Mouse (Mus musculus) neutrophil, adult 5-6 weeks (primary cell): ENCODE results near the gene Senp1. TPM values are rescaled to one million over a fixed set of nuclear protein-coding genes. Genes with fewer than 3 reads are reported as not detected.
A peak's percentile ranks its signal among the peaks of the same experiment; 100 is the strongest.

ENCODE experiments used
- ATAC-seq: fragments of 151-379, 151-347 bp; 2 replicates; pipeline ENCODE4 v1.8.0; 2017; ENCODE audit warnings: mild to moderate bottlenecking, moderate TSS enrichment; ENCODE audit not compliant: insufficient number of reproducible peaks, poor library complexity, low FRiP score, severe bottlenecking; ENCODE audit errors: extremely low read depth
- total RNA-seq: library from RNA; stranded (forward); fragments of 200-1000 nt; gene quantifications from 2 replicates; pipeline ENCODE4 v1.2.3, GENCODE M21; 2017

Gene Senp1
- 57.2 and 67.4 TPM in 2 replicates for total RNA-seq

DNA sequence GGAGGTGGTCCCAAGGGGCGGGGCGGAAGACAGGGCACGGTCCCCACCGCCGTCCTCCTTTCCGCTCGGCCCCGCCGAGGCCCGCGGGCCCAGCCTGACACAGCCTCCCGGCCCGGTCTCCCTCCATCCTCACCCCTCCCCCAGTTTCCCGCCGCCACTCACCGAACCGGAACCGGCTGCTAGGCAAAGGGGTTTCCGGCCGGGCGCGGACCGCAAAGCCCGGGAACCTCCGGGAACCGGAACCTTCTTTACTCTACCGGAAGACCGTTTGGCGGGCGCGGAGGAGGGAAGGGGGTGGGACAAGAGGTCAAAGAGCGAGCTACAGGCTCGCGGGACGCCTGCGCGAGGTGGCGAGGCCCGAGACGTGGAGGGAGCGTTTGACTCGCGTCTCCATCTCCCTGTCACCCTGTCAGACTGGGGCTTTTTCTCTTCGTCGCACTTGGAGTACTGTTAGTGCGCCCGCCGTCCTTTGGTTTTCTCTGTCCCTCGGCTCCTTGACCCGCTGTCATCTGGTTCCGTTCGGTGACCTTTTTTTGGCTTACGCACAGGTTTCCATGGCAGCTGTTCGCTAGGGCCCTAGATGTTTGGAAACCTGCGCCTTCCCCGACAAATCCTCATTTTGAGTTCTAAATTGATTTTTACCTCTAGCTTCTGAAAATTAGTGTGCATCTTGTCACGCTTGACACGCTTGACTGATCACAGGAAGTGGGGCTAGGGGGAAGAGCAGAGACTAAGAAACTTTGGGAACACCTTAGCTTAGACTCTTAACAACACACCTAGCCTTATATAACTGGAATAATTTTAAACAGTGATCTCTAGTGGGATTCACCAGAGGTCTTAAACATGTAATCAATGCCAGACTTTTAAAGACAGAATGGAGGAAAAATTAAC, at the start of gene Senp1:
Gene Senp1 (minus strand): TSS at position 624 of the 891 bp plus-strand sequence.
- ATAC-seq, result peak; percentile 68

GRCm38 (mm10) chr15:98142515-98142914, 49.0 kb upstream of the Senp1 start:
- ATAC-seq, result no peak

DNA sequence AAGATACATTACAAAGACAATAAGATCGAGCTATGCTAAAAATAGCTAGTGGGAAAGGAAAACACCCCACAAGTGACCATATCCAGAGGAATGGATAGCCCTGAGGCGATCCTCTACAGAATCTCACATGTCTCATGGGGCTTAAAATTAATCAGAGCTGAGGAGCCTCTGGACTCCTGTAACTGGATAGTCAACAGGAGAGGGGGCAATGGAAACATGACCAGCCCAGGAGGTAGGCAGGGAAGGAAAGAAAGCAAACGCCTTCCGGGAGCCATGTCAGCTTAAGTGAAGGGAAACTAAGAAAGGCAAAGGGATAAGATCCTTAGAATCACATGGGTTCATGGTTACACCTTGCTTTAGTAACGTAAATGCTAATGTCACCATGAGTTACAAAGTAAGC, 47.3 kb upstream of the Senp1 start:
- no peak for ATAC-seq

- no peak for ATAC-seq
These were observed 46.2 kb upstream of the Senp1 start for GRCm38 (mm10) chr15:98139763-98140162.

- no peak for ATAC-seq
These were observed 43.3 kb upstream of the Senp1 start for GRCm38 (mm10) chr15:98136871-98137270.

DNA sequence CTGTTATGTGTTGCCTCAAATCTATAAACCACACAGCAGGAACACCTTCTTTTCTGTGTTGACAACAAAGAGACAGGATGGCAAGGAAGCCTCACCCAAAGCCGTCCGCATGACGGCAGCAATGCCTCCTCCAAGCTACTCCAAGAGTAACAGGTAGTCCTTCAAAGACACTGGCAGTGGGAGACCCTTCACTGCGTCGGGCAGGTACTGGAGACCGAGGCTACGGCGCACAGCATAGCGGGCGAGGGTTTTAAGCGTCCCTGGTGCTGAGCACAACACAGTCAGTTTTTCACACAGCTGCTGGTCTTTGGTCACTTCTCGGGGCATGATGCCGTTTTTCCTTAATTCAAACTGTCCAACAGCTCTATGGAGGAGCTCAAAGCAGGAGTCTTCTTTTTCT, 42.1 kb upstream of the Senp1 start:
- no peak for ATAC-seq

DNA sequence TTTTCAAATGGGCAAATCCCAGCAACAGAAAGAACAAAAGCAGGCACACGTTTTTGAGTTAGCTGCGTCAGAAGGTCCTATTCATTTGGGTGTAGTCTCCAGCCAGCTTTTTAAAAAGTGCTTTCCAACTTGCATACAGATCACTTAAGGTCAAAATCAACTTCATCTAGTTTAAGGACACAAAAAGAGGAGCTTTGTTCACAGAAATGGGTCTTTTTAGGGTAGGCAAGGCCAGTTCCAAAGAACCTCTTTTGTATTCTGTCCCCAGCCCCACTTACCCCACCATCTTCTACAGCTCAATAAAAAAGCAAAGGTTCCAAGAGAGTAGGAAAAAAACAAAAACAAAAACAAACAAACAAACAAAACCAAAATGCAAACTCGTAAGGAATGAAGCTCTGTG, 41.1 kb upstream of the Senp1 start:
- ATAC-seq, result no peak

- no peak for ATAC-seq
These were observed 40.5 kb upstream of the Senp1 start for GRCm38 (mm10) chr15:98134034-98134433.

GRCm38 (mm10) chr15:98133471-98133870, 39.9 kb upstream of the Senp1 start:
- ATAC-seq, result no peak

GRCm38 (mm10) chr15:98131942-98132655, 38.6 kb upstream of the Senp1 start:
- no peak for ATAC-seq

- ATAC-seq, result no peak
These were observed 37.9 kb upstream of the Senp1 start for GRCm38 (mm10) chr15:98131451-98131850.

DNA sequence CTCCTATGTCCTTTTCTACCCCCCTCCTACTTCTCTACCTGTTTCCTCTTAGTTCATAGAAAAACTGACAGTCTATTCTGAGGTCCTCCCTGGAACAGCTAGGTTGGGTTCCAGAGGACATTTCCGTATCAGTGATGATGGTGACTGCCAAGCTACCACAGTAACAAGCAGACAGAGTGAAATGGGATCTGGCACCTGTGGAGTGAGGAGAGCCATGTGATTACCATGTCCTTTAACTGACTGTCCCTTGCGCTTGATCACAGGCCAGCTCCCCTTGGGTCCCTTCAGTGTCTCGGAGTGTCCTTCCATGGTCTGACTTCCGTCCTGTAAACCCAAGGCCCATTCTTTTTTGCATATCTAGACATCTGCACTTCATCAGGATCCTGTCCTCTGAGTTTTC, 37.5 kb upstream of the Senp1 start:
- ATAC-seq, result no peak

DNA sequence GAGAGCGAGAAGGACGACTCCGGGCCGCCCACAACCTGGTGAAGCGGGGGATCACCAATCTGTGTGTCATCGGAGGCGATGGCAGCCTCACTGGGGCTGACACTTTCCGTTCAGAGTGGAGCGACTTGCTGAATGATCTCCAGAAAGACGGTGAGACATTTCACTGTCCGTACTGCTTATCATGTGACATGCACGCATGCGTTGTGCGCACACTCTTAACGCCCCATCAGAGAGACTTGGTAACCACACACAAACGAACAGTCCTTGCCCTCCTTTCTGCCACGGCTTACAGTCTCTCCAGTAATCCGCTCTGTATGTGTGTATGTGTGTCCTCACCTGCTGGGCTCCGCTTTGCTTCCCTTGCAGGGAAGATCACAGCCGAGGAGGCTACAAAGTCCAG, 27.3 kb upstream of the Senp1 start:
- ATAC-seq, result no peak

- no peak for ATAC-seq
These were observed 25.8 kb upstream of the Senp1 start for GRCm38 (mm10) chr15:98119363-98119762.

DNA sequence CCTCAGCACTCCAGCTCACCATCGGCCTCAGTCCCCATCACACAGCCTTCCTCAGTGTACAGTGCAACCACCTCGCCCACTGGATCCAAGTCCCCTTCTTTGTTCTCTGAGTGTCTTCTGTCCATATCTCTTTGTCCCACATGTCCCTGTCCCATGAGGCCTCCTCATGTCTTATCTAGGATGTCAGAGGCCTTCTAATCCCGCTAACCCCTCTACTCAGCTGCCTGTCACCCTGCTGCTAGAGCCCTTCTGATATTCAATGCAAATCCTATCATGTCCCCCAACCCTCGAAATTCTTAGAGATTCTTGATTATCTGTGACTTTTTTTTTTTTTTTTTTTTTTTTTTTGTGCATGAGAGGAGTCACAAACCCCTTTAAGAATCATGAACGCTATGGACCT, 22.7 kb upstream of the Senp1 start:
- no peak for ATAC-seq

- ATAC-seq, result no peak
These were observed 22.2 kb upstream of the Senp1 start for GRCm38 (mm10) chr15:98115779-98116163.

DNA sequence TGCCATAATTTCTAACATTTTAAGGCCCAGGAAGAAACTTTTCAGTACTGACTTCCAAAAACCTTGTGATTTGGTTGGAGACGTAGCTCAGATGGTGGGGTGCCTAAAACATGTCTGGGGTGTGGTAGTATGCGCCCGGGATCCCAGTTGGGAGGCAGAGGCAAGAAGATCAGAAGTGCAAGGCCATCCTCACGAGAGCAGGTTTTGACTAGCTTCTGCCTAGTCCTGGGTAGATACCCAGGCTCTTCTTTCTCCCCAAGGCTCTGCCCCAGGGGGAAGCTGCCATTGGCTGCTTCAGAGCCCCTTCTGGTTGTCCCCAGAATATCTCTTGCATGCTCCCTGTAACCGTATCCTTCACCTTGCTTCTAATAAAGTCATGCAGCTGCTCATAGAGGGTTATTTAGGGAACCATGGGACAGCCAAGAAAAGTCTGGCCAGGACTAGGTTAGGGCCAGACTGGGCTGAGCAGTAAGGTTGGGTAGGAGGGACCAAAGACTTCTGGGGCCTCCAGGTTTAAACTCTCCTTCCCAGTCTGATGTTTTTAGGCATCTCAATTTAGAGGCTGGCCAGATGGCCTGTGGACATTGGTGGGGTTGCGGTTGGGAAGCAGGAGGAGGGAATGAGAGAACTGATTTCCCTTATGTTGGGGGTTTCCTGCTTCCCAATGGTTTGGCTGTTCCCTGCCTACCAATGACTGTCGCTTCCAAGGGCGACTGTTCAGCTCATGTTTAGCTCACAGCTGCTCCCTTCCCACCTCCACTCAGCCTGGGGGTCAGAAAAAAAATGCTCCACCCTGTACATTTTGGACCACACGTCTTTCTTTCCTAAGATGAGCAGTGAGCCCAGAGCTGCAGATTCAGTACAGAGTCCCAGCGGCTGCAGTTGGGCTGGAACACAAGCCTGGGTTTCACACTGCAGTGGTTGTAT, 21.6 kb upstream of the Senp1 start:
- no peak for ATAC-seq

DNA sequence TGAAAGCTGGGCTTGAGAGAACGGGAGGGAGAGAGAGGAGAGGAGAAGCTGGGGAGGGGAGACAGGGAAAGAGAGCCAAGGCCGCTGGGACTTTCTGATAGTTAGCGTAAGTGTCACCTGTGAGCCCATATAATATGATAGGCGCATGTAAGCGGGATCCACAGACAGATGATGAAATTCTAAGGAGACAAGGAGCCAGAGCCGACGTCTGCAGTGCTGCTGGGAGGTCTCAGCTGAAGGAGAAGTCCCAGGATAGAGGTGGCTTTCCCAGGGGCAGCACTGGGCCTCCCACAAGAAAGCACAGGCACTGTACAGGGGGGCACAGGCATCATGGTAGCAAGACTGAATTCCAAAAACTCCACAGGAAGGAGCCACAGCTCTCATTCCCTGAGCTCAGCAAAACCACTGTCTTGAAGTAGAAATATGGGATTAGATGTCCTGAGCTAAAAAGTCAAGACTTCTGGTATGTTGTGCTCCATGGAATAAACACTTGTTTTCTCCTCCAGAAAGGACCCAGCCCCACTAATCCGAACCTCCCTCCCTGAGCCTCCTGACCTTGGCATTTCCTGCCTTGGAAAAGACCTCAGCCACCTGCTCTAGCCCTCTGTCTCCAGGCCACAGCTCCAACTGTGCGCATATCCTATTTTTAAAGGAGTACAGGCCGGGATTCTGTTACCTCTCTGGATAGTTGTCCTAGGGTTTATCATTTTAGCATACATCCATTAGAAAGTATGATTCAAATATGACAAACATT, 20.7 kb upstream of the Senp1 start:
- no peak for ATAC-seq

- ATAC-seq, result no peak
These were observed 18.2 kb upstream of the Senp1 start for GRCm38 (mm10) chr15:98111791-98112190.
